Mouse (Mus musculus) monocyte, adult 5-6 weeks (primary cell): ENCODE data around the gene Mybph. TPM values are rescaled to one million over a fixed set of nuclear protein-coding genes. Genes with fewer than 3 reads are reported as not detected.

ENCODE experiments used
- ATAC-seq: fragments of 153-309, 156-312 bp; replicated peaks from 2 replicates; pipeline ENCODE4 v1.8.0; 2017; ENCODE audit warnings: mild to moderate bottlenecking; ENCODE audit not compliant: low TSS enrichment, insufficient number of reproducible peaks, severe bottlenecking, poor library complexity, low FRiP score
- total RNA-seq: library from RNA; stranded (forward); fragments of 200-1000, 200-491, 200-594 nt; gene quantifications from 3 replicates; pipeline ENCODE4 v1.2.3, GENCODE M21; 2017

Gene Mybph
- total RNA-seq, 1 experiment from 2014 or later: not detected

GRCm38 (mm10) chr1:134225375-134225774 lies 32.1 kb downstream of the Mybph start:
- no peak for ATAC-seq

GRCm38 (mm10) chr1:134226739-134227138 lies 33.5 kb downstream of the Mybph start:
- ATAC-seq: no peak

DNA sequence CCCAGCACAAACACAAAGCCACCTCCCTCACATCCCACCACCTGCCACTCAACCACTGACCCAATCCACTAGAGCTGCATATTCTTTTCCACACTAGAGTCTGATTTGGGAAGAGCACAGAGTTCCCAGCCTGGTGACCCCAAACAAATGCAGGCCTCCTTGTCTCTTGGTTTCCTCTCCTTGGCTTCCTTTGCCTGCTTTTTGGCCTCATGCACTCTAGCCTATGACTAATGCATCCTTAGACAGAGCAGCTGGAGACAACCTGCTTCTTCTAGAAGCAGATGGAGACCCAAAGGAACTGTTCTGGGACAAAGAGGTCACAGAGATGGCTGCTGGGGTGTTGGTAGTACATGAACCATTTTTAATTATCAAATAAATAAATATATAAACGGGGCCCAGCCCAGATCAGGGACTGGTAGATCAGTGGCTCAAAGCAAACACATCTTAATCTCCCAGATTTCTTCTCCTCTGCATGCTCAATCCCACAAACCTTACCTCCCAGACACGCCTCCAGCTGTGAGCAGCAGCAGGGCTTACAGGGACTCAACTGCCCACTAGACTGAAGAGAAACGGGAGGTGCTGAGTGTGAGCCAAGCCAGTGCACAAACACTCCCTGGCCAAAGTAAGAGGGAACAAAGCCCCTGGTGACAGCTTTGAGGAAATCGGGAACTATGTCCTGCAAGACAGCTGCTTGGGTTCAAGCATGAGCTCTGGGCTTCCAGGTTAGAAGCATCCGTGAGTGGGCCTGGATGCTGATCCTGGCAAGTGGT lies 36.7 kb downstream of the Mybph start:
- ATAC-seq: no peak

GRCm38 (mm10) chr1:134230638-134231228 lies 37.5 kb downstream of the Mybph start:
- ATAC-seq: no peak

GRCm38 (mm10) chr1:134231270-134231669 lies 38.0 kb downstream of the Mybph start:
- ATAC-seq: no peak

GRCm38 (mm10) chr1:134231681-134232080 lies 38.4 kb downstream of the Mybph start:
- ATAC-seq: no peak

- no peak for ATAC-seq
Observed at GRCm38 (mm10) chr1:134232326-134232725, 39.1 kb downstream of the Mybph start.

DNA sequence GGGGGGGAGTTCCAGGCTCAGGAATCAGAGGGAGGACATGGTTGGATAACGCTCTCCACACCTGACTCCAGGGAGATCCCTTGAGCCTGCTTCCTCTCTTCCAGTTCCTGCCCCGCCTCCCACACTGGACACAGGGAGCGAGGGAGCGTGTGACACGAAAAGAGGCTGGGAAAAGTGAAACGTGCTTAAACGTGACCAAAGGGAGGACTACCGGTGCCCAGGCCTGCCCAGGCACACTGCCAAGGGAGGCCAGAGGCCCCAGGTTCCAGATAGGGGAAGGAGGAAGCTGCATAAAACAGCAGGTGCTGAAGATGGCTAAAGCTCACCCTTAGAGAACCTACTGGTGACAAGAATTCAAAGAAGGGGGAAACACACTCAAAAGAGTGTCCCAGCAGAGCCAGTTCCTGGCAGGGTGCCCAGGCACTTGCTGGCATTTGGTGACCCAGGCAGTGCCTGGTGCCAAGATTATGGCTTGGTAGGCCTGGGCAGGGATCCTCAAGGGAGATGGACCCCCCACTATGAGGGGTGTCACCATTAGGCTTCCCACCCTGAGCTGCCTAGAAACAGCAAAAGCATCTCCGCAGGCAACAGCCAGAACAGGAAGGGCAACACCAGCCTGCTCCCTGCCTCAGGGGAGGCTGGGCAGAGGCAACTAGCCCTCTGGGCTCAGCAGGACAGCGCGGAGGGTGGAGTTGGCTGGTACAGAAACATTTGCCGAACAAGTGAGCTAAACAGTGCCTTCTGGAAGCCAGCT lies 39.7 kb downstream of the Mybph start:
- no peak for ATAC-seq

- ATAC-seq: no peak
Observed at GRCm38 (mm10) chr1:134233681-134234454, 40.6 kb downstream of the Mybph start.

DNA sequence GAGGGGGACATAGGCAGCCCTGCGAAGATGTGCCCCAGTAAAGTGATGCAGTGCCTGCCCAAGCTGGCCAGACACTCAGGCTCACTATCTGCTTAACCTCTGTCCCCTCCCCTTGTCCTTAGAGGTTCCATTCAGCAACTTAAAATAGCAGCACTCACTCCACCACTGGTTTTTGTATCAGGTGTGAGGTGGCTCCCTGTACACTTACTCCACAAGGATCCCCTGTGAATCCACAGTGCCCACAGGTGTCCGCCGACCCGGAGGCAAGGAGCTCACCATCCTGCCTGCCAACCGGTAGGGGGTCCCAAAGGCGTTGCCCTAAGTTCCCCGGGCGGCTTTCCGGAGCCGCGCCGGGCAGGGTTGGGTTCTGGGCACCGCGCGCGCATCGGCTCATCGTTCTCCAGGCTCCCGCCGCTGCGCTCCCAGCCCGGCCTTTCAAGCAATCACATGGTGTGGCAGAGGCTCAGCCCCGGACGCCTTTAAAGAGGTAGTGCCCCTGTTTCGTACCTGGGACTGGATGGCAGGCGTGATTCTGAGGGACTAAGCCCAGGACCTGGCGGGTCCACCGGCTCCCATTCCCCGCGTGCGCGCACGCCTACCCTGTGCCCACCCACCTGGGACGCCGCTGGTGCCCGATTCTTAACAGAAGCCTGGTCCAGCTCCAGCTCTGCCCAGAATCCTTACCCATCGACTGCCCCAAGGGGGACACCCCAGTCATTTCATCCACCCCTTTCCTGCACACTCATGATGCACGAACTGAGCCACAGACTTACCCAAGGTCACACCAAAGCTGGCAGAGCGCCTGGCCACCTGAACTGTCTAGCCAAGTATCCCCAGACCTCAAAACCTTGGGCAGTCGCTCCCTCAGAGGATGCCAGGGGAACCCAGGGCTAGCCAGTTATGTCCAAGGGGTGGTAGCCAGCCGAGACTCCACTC lies 41.5 kb downstream of the Mybph start:
- no peak for ATAC-seq

GRCm38 (mm10) chr1:134235391-134235921 lies 42.2 kb downstream of the Mybph start, which contains the start of gene Adora1:
TSS of gene Adora1 (minus strand) at chr1:134235431.
- ATAC-seq: no peak

- no peak for ATAC-seq
Observed at GRCm38 (mm10) chr1:134236142-134236541, 42.9 kb downstream of the Mybph start.

- no peak for ATAC-seq
Observed at GRCm38 (mm10) chr1:134237438-134237837, 44.2 kb downstream of the Mybph start.

DNA sequence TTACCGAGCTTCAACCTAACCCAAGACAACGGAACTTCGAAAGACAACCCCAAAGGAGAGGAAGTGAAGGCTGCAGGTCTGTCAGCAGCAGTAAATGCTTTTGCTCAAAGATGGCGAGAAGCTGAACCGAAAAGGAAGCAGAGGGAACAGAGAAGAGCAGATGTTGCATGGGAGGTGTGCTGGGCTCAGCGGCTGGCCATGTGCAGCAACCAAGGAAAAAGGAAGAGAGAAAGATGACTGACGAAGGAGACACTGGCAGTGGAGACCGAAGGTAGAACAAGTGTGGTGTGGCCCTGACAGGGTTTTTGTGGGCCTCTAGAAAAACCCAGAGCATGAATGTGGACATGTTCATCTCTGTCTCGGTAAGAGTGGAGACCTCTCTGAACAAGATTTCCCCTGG lies 47.5 kb downstream of the Mybph start:
- no peak for ATAC-seq

- no peak for ATAC-seq
Observed at GRCm38 (mm10) chr1:134241298-134241697, 48.0 kb downstream of the Mybph start.

DNA sequence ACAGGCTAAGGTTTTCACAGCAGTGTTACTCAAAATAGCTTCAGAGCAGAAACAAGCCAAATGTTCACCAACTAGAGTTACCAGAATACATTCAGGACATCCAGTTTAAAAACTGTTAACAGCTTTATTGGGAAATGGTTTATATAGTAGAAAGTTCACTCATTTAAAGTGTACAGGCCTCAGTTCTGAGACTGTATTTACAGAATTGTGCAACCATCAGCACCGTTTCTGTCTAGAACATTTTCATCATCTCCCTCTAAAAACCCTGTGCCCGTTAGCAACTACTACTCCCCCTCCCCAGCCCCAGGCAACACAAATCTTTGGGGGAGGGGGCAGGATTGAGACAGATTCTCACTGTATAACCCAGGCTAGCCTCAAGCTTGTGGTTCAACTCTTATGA lies 49.0 kb downstream of the Mybph start:
- ATAC-seq: no peak

DNA sequence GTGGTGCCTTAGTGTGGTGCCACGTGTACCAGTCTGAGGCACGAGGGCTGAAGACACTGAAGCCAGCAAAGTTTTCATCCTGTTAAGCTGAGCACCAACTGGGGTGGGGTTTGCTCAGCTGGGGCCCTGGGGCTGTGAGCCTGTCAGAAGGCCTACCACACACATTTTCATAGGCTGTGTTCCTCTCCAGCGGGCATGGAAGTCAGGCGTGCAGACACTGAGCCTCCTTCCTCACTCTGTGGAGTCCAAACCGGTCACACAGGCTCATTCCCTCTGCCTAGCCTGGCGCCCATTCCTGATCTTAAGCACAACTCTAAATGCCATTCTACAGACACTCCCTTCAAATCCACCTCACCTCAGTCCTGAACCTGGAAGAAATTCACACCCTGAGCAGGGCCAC lies 50.3 kb downstream of the Mybph start:
- ATAC-seq: no peak
